Mouse (Mus musculus) bone marrow, adult 2 months (tissue): ENCODE data around the gene Sppl2a.

ENCODE experiments used
- CTCF ChIP-seq: fragments of 200-500 bp; IDR thresholded peaks from 2 replicates; pipeline ENCODE4 v1.5.1; 2011; ENCODE audit warnings: low read length, control low read depth; ENCODE audit not compliant: control insufficient read depth, insufficient read depth
- POLR2A ChIP-seq: fragments of 200-500 bp; IDR thresholded peaks from 2 replicates; pipeline ENCODE4 v1.6.1; 2011; ENCODE audit warnings: low read depth, mild to moderate bottlenecking, control low read depth, low read length, borderline replicate concordance; ENCODE audit not compliant: control insufficient read depth

GRCm38 (mm10) chr2:126940314-126940866 is 7.4 kb upstream of the Sppl2a start:
- TF ChIP-seq CTCF (no peak), POLR2A (no peak)
